Mouse (Mus musculus) WW6 (cell line): ENCODE data around the gene Pex14.

Experiments used
- DNase-seq: peaks from one replicate; pipeline ENCODE4 v3.0.0-alpha.2; 2013; ENCODE audit warnings: low read depth, low spot score

Pex14 gene

GRCm38 (mm10) chr4:148985541-148986476, 113.9 kb downstream of the Pex14 start:
- no peak for DNase-seq

GRCm38 (mm10) chr4:148984701-148985540, 114.8 kb downstream of the Pex14 start:
- no peak for DNase-seq

- DNase-seq = no peak
Measured at GRCm38 (mm10) chr4:148982274-148982673, 117.4 kb downstream of the Pex14 start.

GRCm38 (mm10) chr4:148979837-148980236, 119.8 kb downstream of the Pex14 start:
- DNase-seq = no peak

- DNase-seq = no peak
Measured at GRCm38 (mm10) chr4:148978926-148979325, 120.8 kb downstream of the Pex14 start.

GRCm38 (mm10) chr4:148978221-148978855, 121.3 kb downstream of the Pex14 start:
- DNase-seq = no peak

- no peak for DNase-seq
Measured at GRCm38 (mm10) chr4:148974833-148975232, 124.8 kb downstream of the Pex14 start.

GRCm38 (mm10) chr4:148973387-148973786, 126.3 kb downstream of the Pex14 start:
- no peak for DNase-seq

- DNase-seq = no peak
Measured at GRCm38 (mm10) chr4:148972707-148973106, 127.0 kb downstream of the Pex14 start.

GRCm38 (mm10) chr4:148971613-148972242, 127.9 kb downstream of the Pex14 start:
- DNase-seq = no peak

- no peak for DNase-seq
Measured at GRCm38 (mm10) chr4:148970742-148971141, 128.9 kb downstream of the Pex14 start.

GRCm38 (mm10) chr4:148969610-148970009, 130.1 kb downstream of the Pex14 start:
- no peak for DNase-seq

- no peak for DNase-seq
Measured at GRCm38 (mm10) chr4:148968859-148969258, 130.8 kb downstream of the Pex14 start.

- no peak for DNase-seq
Measured at GRCm38 (mm10) chr4:148966132-148966531, 133.5 kb downstream of the Pex14 start.

- no peak for DNase-seq
Measured at GRCm38 (mm10) chr4:148964541-148965310, 134.9 kb downstream of the Pex14 start.

- DNase-seq = no peak
Measured at GRCm38 (mm10) chr4:148962096-148962495, 137.6 kb downstream of the Pex14 start.

- DNase-seq = no peak
Measured at GRCm38 (mm10) chr4:148961081-148961480, 138.6 kb downstream of the Pex14 start.

- DNase-seq = no peak
Measured at GRCm38 (mm10) chr4:148960011-148960410, 139.7 kb downstream of the Pex14 start.

GRCm38 (mm10) chr4:148955131-148955813, 144.4 kb downstream of the Pex14 start:
- DNase-seq = no peak
